Mouse (Mus musculus) thymus, adult 2 months (tissue): ENCODE measurements at regions not wholly inside any gene's neighbourhood (a gene's known extent, or its start where the extent isn't known, plus 50 kb on each side); places are given as distances from the start of the nearest gene placed in this dataset.

ENCODE experiments used
- DNase-seq: peaks from one replicate; pipeline ENCODE4 v3.0.0; 2021
- H3K27ac ChIP-seq: fragments of 200-500 bp; 2 replicates; pipeline ENCODE4 v1.5.1; 2012; ENCODE audit warnings: low read length, control low read depth; ENCODE audit not compliant: control insufficient read depth, insufficient read depth
- H3K27me3 ChIP-seq: fragments of 200-500 bp; 2 replicates; pipeline ENCODE4 v1.6.1; 2012; ENCODE audit warnings: mild to moderate bottlenecking, low read length, moderate library complexity, mixed read lengths; ENCODE audit not compliant: control insufficient read depth, insufficient read depth
- H3K36me3 ChIP-seq: fragments of 200-500 bp; 2 replicates; pipeline ENCODE4 v1.6.1; 2012; ENCODE audit warnings: mild to moderate bottlenecking, low read length, moderate library complexity; ENCODE audit not compliant: control insufficient read depth, insufficient read depth
- H3K4me1 ChIP-seq: fragments of 200-500 bp; replicated peaks from 2 replicates; pipeline ENCODE4 v1.6.1; 2012; ENCODE audit warnings: low read length; ENCODE audit not compliant: control insufficient read depth, insufficient read depth
- H3K4me3 ChIP-seq: fragments of 200-500 bp; 2 replicates; pipeline ENCODE4 v1.5.1; 2012; ENCODE audit warnings: mild to moderate bottlenecking, low read length, control low read depth, moderate library complexity; ENCODE audit not compliant: control insufficient read depth, insufficient read depth
- CTCF ChIP-seq: fragments of 200-500 bp; IDR thresholded peaks from 2 replicates; pipeline ENCODE4 v1.5.1; 2012; ENCODE audit warnings: mild to moderate bottlenecking, control low read depth, low read length, moderate library complexity, borderline replicate concordance; ENCODE audit not compliant: control insufficient read depth, poor library complexity, insufficient read depth; ENCODE audit errors: extremely low read depth
- POLR2A ChIP-seq: fragments of 200-500 bp; IDR thresholded peaks from 2 replicates; pipeline ENCODE4 v1.6.1; 2012; ENCODE audit warnings: mild to moderate bottlenecking, low read length, control low read depth, moderate library complexity; ENCODE audit not compliant: control insufficient read depth, poor library complexity, insufficient read depth; ENCODE audit errors: extremely low read depth
- WGBS: fragments of 180-500 bp; shearing (Covaris S2); methylation state at CpG from one replicate; pipeline ENCODE4 v1.1.7; 2018; 5-methylcytosine and 5-hydroxymethylcytosine counted together

- no peaks in the 10 kb centered on the region for H3K4me1 ChIP-seq
- H3K27ac ChIP-seq, result no peak overlapping the region
- H3K27me3 ChIP-seq, result no peaks in the 10 kb centered on the region
- DNase-seq, result no peak
- WGBS, result 92% methylated on average over 8 of the region's 16 CpGs
- H3K36me3 ChIP-seq, result no peaks in the 10 kb centered on the region
- TF ChIP-seq CTCF (no peak), POLR2A (no peak)
- H3K4me3 ChIP-seq, result no peak overlapping the region
These were observed 52.7 kb upstream of the Trpc4 start for GRCm38 (mm10) chr3:54103098-54103497.

GRCm38 (mm10) chr3:54083634-54084033 lies 72.2 kb upstream of the Trpc4 start:
- 78% methylated on average over 6 of the region's 6 CpGs for WGBS
- no peak for DNase-seq
- Histone ChIP-seq H3K36me3 (no peaks in the 10 kb centered on the region), H3K27me3 (no peaks in the 10 kb centered on the region), H3K27ac (no peak overlapping the region), H3K4me1 (no peaks in the 10 kb centered on the region), H3K4me3 (no peak overlapping the region)
- TF ChIP-seq POLR2A (no peak), CTCF (no peak)

- TF ChIP-seq CTCF, result no peak
- no peak for TF ChIP-seq POLR2A
- Histone ChIP-seq H3K36me3 (no peaks in the 10 kb centered on the region), H3K4me3 (no peak overlapping the region), H3K27ac (no peak overlapping the region), H3K4me1 (no peaks in the 10 kb centered on the region), H3K27me3 (no peaks in the 10 kb centered on the region)
- no peak for DNase-seq
- WGBS, result 79% methylated on average over 5 of the region's 5 CpGs
These were observed 79.4 kb upstream of the Trpc4 start for GRCm38 (mm10) chr3:54076461-54076860.

GRCm38 (mm10) chr3:54060653-54061052 lies 95.2 kb upstream of the Trpc4 start:
- no peak for DNase-seq
- TF ChIP-seq CTCF (no peak), POLR2A (no peak)
- Histone ChIP-seq H3K27me3 (no peaks in the 10 kb centered on the region), H3K4me1 (no peaks in the 10 kb centered on the region), H3K36me3 (no peaks in the 10 kb centered on the region), H3K4me3 (no peak overlapping the region), H3K27ac (no peak overlapping the region)
- WGBS, result 85% methylated on average over 1 of the region's 1 CpGs

GRCm38 (mm10) chr3:54054376-54054775 lies 101.5 kb upstream of the Trpc4 start:
- TF ChIP-seq CTCF (no peak), POLR2A (no peak)

GRCm38 (mm10) chr3:54049370-54049769 lies 106.5 kb upstream of the Trpc4 start:
- WGBS, result 86% methylated on average over 2 of the region's 2 CpGs
- no peaks in the 10 kb centered on the region for H3K4me1 ChIP-seq
- DNase-seq, result no peak
- H3K36me3 ChIP-seq, result no peaks in the 10 kb centered on the region
- TF ChIP-seq CTCF (no peak), POLR2A (no peak)
- no peaks in the 10 kb centered on the region for H3K27me3 ChIP-seq
- H3K27ac ChIP-seq, result no peak overlapping the region
- no peak overlapping the region for H3K4me3 ChIP-seq

More at GRCm38 (mm10) chr3:54054376-54054775, 101.5 kb upstream of the Trpc4 start:
- no peak for DNase-seq
- no peaks in the 10 kb centered on the region for H3K27me3 ChIP-seq
- no peaks in the 10 kb centered on the region for H3K4me1 ChIP-seq
- no peak overlapping the region for H3K4me3 ChIP-seq
- no peak overlapping the region for H3K27ac ChIP-seq
- H3K36me3 ChIP-seq, result no peaks in the 10 kb centered on the region
- 96% methylated on average over 7 of the region's 7 CpGs for WGBS

GRCm38 (mm10) chr3:54048091-54048670 lies 107.7 kb upstream of the Trpc4 start:
- H3K27ac ChIP-seq, result no peak overlapping the region
- no peak overlapping the region for H3K4me3 ChIP-seq
- no peak for DNase-seq
- no peak for TF ChIP-seq CTCF
- no peak for TF ChIP-seq POLR2A
- no peaks in the 10 kb centered on the region for H3K27me3 ChIP-seq
- H3K36me3 ChIP-seq, result no peaks in the 10 kb centered on the region
- H3K4me1 ChIP-seq, result no peaks in the 10 kb centered on the region
- 75% methylated on average over 3 of the region's 3 CpGs for WGBS

- no peaks in the 10 kb centered on the region for H3K27me3 ChIP-seq
- no peak for TF ChIP-seq CTCF
- TF ChIP-seq POLR2A, result no peak
- 71% methylated on average over 4 of the region's 4 CpGs for WGBS
- DNase-seq, result no peak
- no peak overlapping the region for H3K27ac ChIP-seq
- H3K4me1 ChIP-seq, result no peaks in the 10 kb centered on the region
- no peaks in the 10 kb centered on the region for H3K36me3 ChIP-seq
- H3K4me3 ChIP-seq, result no peak overlapping the region
These were observed 128.5 kb upstream of the Trpc4 start for GRCm38 (mm10) chr3:54027365-54027764.
